Mouse (Mus musculus): ENCODE measurements at regions not wholly inside any gene's neighbourhood (a gene's known extent, or its start where the extent isn't known, plus 50 kb on each side); places are given as distances from the start of the nearest gene placed in this dataset.
"Not testable (repeated sequence)": the region's sequence is repeated elsewhere in the genome, so short reads cannot be mapped to it uniquely, and the experiment has no call there.

DNA sequence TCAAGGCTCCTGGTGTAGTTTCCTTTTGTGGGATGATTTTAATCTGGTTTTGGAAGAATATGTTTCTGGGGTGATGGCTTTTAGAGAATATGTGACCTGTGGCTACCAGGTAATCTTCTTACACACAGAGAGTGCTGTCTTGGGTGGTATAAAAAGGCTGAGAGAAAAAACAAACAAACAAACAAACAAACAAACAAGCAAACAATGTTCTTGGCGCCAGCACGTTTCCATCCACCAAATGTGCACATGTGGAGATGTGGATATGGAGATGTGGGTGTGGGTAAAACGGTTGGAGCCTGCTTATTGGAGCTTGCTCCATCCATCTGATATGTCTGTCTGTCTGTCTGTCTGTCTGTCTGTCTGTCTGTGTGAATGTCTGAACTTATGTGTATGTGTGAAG lies 57.7 kb upstream of the Ezh2 start:
- not testable (repeated sequence) for TF ChIP-seq POLR2A, CTCF (IDR thresholded peaks at IDR 0.05; ENCODE audit: insufficient read depth, low read depth, low read length)

Measured in olfactory bulb, adult 2 months (tissue).